Mouse (Mus musculus) erythroblast, adult 5-6 weeks (primary cell): Measurements from ENCODE around the gene Gabbr2. TPM values are rescaled to one million over a fixed set of nuclear protein-coding genes. Genes with fewer than 3 reads are reported as not detected.

Source experiments
- ATAC-seq: replicated peaks from 2 replicates; pipeline ENCODE4 v1.8.0; 2016; ENCODE audit warnings: moderate number of reproducible peaks, mild to moderate bottlenecking, moderate TSS enrichment, inconsistent platforms; ENCODE audit not compliant: poor library complexity, low FRiP score, severe bottlenecking
- total RNA-seq, 2 experiments: library from RNA; stranded (forward) in 1 of 2; stranded (reverse) in 1 of 2; fragments of 150-400 nt in 1 of 2; fragments of 200-764, 138-1000 nt in 1 of 2; gene quantifications; 2 replicates each; pipeline versions ENCODE4 v1.2.3 to v1.2.4; 2015 to 2017; ENCODE audit warnings: low replicate concordance in 2 of 2

Gene Gabbr2
- total RNA-seq, 2 experiments from 2014 or later = 0.17 TPM; not detected in 1

DNA sequence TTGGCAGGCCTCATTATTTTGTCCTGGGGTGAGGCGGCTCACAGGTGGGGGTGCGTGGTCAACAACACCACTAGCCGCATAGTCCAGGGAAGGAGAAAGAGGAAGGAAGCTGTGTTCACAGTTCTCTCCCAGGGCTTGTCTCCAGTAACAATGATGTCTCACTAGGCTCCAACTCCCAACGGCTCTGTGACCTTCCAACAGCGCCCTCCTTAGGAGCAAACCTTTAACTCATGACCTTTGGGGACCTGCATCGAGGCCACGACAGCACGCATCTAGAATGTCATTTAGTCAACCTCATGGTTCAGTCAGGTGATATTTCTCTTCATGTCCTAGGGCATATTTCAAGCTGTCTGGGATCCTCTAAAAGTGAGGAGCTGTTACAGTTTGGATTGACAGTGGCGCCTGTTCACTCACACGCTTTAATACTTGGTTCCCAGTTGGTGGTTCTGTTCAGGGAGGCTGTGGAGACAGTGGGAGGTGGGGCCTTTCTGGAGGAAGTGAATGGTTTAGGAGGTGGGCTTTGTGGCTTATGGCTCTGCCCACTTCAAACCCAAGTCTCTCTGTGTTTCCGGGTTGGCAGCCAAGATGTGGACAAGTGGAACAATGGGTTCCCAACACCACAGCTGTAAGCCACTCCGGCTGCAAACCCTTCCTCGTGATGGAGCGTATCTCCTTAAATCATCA is 200.3 kb downstream of the Gabbr2 start:
- ATAC-seq = no peak

DNA sequence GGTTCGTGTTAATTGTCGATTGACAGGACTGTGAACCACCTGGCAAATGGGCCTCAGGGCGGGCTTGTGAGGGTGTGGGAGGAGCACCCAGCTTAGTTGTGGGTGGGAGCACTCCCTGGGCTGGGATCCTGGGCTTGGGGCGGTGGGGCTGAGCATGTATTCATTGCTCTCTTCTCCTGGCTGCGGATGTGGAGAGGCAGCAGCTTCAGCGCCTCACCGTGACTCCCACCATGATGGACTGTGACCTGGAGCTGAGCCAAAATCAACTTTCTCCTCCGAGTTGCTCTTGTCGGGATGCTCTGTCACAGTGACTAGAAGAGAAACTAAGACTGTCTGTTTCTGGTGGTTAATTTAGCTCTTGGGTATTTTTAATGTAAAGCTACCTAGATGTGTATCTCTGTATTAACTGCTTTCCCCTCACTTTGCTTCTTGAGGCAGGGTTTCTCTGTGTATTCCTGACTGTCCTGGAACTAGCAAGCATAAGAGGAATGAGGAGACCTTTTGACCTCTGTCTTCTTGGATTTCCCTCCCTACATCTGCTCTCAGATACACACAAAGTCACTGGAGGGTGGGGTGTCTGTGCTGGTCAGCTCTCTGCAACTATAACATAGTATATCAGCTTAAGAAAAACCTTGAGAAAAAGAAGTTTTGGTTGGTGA is 200.9 kb downstream of the Gabbr2 start:
- ATAC-seq = no peak

DNA sequence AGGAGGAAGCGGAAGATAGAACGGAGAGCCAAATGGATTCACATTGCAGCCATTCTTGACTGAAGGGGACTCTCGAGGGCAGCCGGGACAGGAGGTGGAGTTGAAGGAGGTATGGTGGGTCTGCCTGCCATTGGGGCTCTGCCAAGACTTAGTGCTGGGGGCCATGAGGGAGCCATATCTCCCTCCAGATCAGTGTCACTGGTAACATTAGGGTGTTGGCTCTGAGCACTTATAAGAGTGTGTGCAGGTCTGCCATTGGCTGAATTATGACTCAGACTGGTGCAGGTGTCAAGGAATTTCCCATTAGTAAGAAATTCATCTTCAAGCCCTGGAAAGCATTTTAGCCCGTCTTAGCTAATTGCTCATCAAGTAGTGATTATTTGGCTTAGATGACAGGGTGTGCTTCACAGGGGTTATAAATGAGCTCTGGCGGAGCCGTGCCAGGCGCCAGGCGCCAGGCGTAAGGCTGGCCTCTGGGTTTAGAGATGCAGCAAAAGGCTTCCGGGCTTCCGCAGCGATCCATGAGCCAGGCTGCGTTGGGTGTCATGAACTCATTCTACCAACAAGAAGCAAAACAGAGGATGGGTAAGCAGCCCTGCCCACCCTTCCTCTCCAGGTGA is 207.1 kb downstream of the Gabbr2 start:
- no peak for ATAC-seq

DNA sequence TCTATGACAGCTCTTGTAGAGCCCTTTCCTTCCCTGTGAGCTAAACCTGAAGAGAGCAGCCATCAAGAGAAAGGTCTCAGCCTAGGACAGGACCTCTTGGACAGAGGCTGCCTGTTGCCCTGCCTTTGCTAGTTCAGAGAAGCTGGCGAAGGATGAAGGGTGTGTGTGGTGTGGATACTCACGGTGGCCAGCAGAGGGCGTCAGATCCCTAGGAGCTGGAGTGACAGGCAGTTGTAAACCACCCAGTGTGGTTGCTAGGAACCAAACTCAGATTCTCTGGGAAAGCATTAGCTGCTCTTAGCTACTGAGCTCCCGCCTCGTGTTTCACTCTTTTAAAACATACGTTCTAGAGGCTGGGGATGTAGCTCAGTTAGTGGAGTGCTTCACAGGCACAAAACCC is 210.6 kb downstream of the Gabbr2 start:
- peak; percentile 64; the same call in 1 of the 2 replicates for ATAC-seq

DNA sequence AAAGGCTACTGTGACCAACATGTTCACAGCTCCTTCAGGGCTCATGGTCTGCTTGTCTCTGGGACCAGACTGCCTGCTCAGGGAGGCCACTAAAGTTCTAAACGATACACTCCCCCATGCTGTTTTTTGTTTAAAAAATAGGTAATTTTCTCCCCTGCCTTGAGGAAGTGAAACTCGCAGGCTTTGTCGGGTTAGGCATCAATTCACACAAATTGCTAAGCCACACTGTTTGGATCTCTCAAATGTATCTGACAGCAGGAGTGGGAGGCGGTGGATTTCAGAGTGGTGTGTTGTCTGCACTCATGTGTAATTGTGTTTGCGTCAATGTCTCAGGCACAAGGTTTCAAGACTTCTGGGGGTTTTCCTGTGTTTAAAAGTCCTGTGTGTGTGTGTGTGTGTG is 215.7 kb downstream of the Gabbr2 start:
- ATAC-seq = no peak

DNA sequence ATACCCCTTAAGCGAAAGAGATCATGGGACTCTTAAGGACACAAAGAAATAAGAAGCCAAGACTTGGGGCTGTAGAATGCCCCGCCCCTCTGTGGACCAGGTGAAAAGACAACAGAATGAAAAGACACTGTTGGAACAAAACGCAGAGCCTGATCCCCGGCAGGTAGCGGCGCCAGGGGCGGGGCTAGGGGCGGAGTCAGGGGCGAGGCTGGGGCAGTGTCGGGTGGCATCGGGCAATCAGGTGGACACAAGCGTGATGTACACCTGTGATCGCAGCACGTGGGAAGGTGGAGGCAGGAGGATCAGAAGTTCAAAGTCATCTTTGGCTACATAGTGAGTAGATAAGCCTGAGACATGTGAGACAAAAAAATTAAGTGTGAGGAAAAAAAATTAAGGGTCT is 217.0 kb downstream of the Gabbr2 start:
- no peak for ATAC-seq

DNA sequence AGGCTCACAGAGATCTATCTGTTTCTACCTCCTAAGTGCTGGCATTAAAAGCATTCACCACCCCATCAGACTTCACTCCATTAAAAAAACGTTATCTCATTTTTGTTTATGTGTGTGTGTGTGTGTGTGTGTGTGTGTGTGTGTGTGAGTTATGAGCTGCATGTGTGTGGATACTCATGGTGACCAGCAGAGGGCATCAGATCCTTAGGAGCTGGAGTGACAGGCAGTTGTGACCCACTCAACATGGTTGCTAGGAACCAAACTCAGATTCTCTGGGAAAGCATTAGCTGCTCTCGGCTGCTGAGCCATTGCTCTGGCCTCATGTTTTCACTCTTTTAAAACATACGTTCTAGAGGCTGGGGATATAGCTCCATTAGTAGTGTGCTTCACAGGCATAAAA is 218.4 kb downstream of the Gabbr2 start:
- no peak for ATAC-seq

DNA sequence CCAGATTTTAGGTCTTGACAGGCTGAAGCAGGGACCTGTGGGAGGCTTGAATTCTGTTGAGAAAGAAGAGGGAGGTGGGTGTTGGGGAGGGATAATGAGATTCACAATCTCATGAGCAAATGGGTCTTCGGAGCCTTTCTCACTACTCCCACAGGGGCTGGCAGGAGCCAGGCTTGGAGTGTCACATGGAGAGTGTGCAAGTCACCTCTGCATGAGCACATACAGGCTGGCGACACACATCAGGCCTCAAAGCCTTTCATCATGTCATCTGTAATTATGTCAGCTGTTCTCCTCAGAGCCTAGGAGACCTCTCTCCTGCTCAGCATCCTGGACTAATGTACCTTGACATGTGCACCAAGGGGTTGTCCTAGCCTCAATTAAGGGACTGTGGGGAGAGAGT is 219.1 kb downstream of the Gabbr2 start:
- no peak for ATAC-seq

DNA sequence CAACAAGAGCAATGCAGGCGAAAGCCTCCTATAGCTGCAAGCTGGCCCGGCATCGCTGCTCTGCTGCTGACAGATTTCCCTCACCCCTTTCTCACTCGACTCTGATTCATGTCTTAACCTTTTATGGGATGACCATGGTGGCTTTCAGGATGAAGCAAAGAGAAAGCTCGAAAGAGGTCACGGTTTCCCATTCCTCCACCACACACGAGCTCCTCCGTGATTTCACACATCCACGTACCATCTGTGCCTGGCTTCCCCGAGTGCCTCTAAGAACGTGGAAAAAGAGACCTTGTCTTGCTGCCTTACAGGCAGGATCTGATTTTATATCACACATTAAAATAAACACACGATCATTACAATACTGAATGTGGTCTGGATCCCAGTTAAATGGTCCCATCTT is 220.6 kb downstream of the Gabbr2 start:
- no peak for ATAC-seq

DNA sequence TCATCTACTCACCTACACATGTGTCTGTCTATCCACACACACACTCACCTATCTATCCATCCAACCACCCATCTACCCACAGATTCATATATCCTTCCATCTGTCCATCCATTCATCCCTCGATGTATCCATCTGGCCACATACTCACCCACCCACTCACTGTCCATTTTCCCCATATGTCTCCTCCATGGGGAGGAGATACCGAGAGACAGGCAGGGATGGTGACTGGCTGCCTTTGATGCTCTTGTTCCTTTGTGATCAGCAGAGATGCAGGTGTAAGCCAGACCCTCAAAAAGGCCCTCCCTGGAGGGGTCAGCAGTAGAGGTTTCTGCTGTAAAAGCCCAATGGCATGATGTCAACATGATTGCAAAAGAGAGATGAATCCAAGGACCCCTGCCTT is 221.0 kb downstream of the Gabbr2 start:
- no peak for ATAC-seq

DNA sequence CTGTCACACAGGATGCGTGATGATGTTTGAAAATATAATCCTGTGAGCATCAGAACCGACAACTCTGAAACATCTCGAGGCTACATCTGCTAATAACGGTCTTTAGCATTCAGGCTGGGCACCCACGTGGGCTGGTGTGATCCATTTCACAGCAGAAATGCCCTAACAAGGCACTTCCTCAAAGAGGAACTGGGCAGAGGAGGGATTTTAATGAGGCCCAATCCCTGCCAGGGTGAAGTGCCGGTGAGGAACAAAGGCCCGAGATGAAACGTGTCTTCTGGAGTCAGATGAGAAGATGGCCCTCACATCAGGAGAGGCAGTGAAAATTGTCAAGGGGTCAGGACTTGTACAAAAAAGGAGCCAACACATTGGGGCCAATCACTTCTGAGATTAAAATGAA is 221.6 kb downstream of the Gabbr2 start:
- ATAC-seq = no peak

DNA sequence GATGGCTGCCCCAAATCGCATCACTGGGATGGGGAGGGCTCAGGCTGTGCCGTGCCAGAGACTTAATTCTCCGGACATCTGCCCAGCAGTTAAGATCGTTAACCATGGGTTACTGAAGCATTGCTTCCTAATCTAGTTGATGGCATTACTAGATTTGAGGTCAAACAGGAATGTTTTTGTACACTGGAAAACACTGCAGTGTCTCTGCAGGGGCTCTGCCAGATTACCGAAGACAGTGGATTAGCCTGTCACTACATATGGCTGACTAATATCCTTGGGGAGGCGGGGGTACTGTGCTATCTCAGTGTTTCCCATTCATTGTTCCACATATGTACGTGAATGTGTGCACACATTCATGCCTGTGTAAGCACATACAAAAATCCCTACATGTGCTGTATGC is 225.3 kb downstream of the Gabbr2 start:
- ATAC-seq = no peak

DNA sequence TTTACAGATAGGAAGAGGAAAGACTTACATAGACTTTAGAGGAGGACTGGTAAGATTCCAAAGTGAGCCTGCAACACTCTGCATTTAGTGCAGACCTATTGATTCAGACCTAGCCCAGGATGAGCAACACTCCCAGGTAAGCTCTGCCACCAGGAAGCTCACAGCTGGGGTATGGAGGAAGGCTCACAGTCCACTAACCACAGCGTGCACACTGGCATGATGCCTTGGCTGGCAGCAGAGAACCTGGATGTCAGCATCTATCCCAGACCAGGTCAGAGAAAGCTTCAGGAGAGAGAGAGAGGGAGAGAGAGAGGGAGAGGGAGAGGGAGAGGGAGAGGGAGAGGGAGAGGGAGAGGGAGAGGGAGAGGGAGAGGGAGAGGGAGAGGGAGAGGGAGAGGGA is 231.8 kb downstream of the Gabbr2 start:
- no peak for ATAC-seq

DNA sequence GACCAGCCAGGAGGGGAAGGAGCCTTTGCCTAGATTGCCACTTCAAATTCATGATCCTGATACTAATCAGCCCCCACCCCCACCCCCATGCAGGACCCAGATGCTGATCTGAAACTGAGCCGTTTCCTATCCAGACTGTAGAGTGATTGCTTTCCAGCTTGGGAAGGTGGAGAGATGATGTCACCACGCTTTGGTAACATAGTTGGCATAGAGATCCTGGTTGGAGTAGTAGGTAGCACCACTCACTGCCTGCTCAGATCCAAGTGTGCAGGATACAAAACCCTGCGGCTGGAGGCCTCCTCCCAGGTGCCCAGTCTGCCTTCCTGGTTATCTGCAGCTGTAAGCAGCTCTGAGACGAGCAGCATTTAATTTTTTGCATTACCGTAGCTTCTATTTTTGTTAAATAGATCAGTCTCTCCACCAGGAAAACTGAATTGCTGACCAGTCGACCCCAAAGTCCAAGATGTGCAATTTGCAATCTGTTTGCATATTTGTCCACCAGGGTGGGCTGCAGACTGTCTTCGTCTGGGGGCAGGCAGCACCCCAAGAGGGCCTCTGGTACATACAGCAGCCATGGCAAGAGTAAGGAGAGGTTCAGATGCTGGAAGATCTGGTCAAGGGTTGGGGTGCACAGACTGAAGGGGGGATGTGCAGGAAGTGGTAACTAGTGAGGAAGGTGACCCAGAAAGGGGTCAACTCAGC is 233.2 kb downstream of the Gabbr2 start:
- no peak for ATAC-seq

DNA sequence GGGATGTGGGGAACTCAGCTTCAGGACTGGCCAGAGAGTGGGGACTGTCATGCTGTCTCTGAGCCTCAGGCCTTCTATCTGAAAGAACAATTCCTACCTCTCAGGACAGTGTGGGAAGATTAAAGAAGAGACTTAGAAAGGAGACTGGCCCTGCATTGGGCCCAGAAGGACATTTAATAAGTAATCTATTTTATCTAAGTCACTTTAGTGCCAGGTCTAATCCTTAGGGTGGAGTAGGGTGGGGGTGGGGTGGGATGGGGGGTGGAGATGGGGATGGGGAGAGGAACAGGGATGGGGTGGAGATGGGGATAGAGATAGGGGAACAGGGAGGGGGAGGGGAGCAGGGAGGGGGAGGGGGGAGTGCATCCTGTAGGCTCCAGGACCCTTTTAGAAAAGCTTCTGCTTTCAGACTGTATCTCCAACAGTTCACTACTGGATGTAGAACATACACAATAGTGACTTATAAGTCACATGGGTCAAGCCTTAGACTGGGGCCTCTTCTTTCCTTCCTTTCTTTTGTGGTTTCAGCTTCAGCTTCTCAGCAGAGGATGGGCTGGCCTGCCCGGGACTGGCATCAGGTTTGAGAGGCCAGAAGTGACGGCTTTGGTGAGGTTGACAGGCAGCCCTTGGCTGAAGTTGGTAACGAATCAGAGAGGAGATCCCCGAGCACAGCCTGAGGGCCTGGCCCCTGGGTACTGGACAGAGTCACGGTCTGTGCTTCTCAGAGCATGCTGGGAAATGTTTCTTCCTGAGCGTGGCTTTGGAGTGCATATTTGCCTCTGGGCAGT is 237.1 kb downstream of the Gabbr2 start:
- no peak for ATAC-seq

DNA sequence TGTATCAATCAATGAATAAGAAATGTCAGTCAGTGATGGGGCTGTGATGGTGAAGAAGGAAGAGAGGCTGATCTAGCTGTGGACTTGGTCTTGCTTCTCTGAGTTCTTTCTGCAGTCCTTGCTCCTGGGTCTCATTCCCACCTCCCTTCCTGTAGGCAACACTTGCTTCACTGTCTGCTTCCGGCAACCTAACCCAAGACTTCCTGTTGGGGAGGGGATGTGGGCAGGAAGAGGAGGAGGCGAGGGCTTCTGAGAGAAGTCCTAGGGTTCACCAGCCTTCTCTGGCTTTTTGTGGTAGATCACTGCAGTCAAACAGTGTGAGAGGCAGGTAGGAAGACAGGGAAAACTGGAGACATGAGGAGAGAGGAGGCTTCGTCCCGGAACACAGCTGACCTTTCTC is 239.4 kb downstream of the Gabbr2 start:
- ATAC-seq = no peak

DNA sequence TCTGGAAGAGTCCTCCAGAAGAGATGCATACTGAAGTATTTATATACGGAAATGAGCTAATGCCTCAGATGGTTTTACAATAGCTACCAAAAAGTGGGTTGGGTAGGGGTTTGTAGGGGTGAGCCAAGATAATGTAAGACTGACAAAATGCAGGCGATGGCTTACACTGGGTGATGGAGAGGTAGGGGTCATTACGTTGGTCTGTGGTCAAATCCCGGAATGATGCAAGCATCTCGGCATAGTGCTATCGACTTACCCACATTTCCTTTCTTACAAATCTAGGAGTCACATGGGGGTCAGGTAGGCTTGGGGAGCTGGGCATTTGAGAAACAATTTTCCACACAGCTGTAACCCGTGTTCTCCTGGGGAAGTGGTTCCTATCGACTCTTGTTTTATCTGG is 242.7 kb downstream of the Gabbr2 start:
- ATAC-seq = no peak

DNA sequence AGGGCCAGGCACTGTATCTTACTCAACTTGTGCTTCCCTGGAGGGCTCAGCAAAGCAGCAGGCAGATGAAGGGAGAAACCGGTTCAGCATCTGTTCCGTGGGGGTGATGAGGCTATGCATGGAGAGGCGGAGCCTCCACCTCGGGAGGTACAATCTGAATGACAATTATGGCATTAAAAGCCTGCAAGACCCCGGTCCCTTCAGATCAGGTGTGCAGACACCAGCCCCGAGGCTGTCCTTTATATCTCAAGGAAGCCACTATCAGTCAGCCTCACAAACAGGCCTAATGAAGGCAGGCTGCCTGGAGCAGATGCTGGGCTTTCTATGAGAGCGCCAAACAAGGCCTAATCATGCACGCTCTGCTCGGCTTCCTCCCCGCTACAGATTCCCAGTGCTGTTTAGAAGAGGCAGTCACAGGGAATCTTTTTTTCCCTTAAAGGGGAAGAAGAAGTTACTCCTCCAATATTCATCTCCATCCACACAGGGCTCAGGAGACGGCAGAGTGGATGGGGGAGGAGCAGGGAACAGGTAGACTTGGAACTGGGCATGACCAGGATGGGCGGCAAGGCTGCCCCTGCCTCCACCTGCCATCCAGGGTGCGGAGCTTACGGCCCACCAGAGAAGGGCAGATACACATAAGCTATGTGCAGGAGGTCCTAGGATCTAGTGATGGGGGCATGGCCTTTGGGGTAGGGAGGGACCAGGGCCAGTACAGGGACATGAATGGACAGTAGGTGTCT is 244.5 kb downstream of the Gabbr2 start:
- no peak for ATAC-seq

DNA sequence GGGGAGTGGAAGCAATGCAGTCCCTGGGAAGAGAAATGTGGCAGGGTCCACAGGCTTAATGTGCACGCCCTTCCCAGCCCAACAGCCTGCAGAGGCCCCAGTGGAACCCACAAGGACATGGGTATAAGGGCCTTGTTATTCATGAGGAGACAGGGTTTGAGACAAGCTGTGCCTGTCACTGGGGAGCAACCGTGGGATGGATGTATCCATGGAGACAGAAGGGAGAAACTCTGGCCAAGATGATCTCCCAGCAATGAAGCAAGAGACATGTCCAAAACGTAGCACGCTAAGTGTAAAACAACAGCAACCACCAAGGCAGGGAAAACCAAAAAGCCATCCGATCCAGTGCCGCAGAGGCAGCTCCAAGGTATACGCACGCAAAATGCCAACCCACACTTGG is 246.1 kb downstream of the Gabbr2 start:
- no peak for ATAC-seq
